Mouse (Mus musculus): Measurements from ENCODE around the gene Vars. TPM values are rescaled to one million over a fixed set of nuclear protein-coding genes. Genes with fewer than 3 reads are reported as not detected.
"Not testable (repeated sequence)": the region's sequence is repeated elsewhere in the genome, so short reads cannot be mapped to it uniquely, and the experiment has no call there.

The Vars gene
- total RNA-seq, 1 experiment from 2014 or later, result 243 TPM

DNA sequence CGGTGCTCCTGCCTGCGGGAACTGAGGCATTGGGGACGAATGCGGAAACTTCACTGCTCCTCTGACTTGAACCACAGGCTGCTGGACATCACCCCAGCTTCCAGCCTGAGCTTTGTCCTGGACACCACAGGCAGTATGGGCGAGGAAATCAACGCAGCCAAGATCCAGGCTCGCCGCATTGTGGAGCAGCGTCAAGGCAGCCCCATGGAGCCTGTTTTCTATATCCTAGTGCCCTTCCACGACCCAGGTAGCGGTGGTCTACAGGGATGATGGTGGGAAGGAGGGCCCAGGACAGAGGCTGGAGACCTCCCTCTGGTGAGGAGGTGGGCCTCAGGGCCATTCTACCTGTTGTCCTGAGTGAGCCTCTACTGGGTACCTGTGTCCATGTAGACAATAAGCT is 19.1 kb downstream of the Vars start:
- no peak for ATAC-seq (ENCODE audit: extremely low read depth, insufficient number of reproducible peaks, low FRiP score, poor library complexity, severe bottlenecking)

DNA sequence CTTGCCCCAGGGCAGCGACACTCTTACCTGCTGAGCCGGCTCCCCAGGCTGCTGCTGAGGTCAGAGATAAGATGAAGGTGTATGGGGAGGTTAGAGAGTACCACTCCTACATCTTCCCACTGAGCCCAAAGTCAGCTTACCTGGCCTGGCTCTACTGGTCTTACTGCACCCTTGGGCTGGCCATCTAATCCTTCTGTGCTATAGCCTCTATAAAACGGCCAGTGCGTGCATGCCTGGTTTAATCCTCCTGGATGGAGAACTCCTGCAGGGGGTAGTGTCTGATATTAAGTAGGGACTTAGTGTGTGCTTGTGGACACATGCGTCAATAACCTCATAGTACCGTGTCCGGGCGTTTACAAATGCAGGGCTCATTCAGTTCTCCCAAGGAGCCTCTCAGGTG is 19.8 kb downstream of the Vars start:
- ATAC-seq (ENCODE audit: extremely low read depth, insufficient number of reproducible peaks, low FRiP score, poor library complexity, severe bottlenecking), result no peak

DNA sequence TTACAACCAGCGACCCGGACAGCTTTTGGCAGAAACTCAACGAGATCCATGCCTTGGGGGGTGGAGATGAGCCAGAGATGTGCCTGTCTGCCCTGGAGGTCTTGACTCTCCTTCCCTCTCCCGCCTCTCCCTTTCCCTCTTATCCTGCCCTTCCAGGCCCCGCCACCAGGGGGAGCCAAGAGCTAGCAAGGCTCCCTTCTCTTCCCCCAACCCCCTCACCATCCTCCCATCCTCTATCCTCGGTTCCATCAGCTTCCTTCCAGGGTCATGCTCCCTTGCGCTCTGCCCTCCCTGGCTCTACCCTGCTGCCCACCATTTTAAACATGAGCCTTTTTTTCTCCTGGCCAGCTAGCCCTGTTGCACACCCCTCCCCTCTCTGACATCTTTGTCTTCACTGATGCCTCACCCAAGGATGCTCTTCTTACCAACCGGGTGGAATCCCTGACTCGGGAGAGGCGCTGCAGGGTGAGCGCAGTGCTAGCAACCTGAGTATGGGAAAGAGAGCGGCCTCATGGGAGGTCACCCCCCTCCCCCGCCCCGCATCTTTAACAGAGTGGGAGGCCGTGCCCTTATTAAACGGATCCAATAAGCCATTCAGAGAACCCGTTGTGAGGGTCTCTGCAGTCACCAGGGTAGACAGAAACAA is 20.5 kb downstream of the Vars start:
- peak; percentile 68 for ATAC-seq (ENCODE audit: extremely low read depth, insufficient number of reproducible peaks, low FRiP score, poor library complexity, severe bottlenecking)

DNA sequence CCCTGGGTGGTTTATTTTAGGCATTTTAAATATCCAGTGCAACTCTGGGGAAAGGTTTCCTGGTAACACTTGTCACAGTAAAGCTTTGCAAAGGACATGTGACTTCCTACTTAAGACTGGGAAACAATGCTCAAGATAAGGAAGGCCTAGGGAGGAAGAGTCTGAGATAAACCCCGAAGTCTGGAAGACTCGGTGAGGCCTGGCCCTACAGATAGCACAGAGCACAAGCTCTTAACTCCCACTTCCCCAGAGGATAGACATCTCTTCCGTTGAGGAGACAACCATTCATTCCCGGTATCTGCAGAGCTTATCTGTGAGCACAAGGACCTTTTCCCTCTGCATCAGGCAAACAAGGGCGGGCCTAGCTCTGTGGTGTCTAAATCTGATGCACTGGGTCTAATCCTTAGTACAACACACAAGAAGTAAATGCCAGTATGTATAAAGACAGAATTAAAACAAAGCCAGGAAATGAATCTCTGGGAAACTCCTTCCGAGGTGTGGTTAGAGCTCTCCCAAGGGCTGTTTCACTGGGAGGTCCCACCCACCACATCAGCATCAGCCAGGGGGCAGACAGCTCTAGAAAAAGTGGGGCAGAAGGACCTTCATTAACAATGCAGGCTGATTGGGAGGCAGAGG is 21.2 kb downstream of the Vars start:
- ATAC-seq (ENCODE audit: extremely low read depth, insufficient number of reproducible peaks, low FRiP score, poor library complexity, severe bottlenecking), result no peak

DNA sequence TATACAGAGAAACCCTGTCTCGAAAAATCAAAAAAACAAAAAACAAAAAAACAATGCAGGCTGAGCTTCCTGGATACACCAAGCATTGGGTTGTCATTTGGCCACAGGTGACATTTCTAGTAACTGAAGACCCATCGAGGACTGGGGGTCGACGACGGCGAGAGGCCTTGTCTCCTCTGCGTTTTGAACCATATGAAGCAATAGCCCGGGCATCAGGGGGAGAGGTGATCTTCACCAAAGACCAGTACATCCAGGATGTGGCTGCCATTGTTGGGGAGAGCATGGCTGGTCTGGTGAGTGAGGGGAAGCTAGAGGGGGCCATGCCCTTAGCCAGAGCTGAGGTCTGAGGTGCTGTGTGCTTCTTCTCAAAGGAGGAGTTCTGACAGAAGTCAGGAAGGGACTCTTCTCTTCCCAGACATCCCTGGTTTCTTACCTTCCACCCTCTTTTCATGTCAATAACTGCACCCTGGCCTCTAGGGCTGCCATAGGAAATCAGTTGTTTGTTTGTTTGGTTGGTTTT is 21.8 kb downstream of the Vars start:
- no peak for ATAC-seq (ENCODE audit: extremely low read depth, insufficient number of reproducible peaks, low FRiP score, poor library complexity, severe bottlenecking)

DNA sequence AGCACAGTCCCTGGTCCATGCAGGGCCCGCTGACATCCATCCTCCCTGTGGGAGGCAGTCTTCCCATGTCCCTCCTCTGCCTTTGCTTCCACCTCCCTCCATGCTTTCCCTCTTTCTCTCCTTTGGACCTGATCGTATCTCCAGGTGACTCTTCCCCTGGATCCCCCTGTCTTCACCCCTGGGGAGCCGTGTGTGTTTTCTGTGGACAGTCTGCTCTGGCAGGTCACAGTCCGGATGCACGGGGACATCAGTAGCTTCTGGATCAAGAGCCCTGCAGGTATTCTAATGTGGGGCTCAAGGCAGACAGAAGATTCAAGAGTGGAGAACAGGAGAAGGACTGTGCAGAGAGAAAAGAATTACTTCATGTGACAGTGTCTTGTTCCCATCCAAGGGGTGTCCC is 22.4 kb downstream of the Vars start:
- ATAC-seq (ENCODE audit: extremely low read depth, insufficient number of reproducible peaks, low FRiP score, poor library complexity, severe bottlenecking), result no peak

DNA sequence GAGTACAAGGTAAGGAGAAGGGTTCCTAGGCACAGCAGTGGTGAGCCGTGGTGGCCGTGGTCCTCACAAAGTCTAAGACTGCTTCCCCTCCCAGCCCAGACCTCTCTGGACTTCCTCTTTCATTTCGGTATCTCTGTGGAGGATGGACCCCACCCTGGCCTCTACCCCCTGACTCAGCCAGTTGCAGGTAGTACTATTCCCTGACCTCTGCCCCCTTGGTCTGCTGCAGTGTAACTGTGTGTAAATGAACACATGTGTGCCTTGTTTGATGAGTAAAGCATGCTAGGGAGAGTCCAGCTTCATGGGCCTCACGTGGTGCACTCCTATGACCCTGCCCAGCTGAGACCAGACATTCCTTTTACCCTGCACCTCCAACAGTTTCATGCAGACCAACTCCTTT is 23.0 kb downstream of the Vars start:
- peak; percentile 30; the same call in 1 of the 2 replicates for ATAC-seq (ENCODE audit: extremely low read depth, insufficient number of reproducible peaks, low FRiP score, poor library complexity, severe bottlenecking)

DNA sequence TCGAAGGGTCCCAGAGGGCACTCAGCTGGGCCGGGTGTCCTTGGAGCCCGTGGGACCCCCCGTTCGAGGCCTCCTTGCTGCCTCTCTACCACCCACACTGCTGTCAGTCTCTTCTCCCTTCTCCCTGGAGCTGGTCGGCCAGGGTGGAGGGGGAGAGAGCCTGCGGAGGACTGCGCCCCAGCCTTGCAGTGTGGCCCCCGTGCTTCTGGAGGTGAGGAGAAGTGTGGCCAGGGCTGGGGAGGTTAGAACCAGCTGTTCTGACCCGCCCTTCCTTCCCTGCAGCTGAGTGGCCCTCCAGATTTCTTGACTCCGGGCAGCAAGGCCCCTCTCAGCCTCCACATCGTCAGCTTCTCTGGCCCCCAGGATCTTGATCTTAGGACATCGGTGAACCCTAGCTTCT is 23.5 kb downstream of the Vars start:
- ATAC-seq (ENCODE audit: extremely low read depth, insufficient number of reproducible peaks, low FRiP score, poor library complexity, severe bottlenecking), result no peak

DNA sequence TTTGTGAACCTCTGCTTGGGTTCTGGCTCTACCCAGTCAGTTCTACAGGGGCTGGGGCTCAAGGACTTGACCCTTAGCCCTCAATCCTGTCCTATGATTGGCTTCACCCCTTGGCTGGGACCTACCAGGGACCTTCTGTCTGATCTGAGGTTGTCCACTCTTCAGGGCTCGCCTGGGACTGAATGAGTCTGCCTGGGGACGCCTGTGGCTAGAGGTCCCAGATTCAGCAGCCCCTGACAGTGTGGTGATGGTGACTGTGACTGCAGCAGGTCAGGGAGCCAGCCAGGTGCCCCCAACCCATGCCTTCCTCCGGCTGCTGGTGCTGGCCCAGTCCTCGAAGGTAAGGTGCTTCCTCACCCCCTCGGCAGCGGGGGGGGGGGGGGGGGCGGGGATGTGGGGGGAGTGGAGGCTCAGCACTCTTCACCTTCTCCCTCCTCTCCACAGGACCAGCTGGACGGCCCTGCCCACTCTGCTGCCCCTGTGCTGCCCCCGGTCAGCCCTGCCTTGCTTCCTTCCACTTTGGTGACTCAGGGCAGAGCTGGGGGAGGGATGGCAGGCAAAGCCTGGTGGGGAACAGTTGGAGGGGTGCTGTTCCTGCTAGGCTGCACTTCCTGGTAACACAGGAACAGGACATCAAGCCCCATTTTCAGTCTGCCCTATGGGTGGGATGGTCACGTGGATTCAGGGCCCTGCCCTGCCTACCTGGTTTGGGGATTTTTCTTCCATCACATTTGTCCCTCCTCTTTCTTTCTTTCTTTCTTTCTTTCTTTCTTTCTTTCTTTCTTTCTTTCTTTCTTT is 24.1 kb downstream of the Vars start:
- ATAC-seq (ENCODE audit: extremely low read depth, insufficient number of reproducible peaks, low FRiP score, poor library complexity, severe bottlenecking), result no peak

DNA sequence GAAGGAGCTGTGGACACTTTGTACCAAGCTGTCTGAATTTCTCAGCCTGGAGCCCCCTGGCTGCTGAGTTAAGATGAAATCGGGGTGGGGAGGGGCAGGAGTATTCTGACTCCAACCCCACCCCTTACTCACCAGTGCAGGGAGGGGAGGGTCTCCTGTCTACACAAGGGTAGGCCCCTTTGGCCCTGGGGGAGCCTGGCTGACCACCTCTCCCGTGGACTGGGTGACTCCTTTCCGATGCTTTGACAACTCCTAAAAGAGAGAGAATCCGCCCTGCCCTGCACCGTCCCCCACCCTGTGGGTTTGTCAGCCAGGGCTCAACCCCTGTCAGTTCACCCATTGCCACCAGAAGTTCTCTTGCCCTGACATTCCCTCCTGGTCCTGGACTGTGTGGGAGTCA is 25.4 kb downstream of the Vars start:
- ATAC-seq (ENCODE audit: extremely low read depth, insufficient number of reproducible peaks, low FRiP score, poor library complexity, severe bottlenecking), result no peak

DNA sequence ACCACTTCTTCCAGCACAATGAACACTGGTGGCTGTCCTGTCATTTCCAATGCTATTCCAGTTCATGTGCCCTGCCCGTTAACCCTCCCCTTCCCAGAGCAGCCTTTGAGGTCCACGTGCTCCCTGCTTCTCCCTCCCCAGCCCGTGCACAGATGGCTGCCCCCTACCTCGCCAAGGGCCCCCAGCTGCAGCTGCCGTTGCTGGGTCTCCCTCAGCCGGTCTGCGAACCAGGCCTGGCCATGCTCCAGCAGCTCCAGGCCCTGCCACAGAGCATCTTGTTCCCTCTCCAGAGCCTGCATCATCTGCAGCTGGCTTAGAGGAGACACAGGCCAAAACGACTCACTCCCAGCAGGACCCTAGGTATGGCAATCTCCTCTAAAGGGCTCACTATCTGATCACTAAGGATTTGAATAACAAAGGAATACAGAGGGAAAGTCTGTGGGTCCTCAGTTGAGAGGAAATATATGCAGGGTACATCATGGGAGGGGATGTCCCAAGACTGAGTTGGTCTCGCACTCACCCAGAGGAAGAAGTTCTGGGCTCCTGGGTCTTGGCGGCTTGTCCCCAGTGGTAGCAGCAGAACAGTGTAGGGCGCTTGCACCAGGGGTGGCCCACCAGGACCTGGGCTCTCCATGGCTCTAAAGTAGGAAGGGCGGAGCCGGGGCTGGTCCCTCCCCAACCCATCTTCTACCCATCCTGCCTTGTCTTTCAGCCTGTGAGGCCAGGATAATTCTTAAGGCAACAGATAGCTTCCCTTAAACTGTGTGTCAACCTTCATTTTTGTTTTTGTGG is 26.7 kb downstream of the Vars start, which contains the start of gene Sapcd1:
Gene Sapcd1 (minus strand): TSS at position 740 of the 792 bp plus-strand sequence.
- ATAC-seq (ENCODE audit: extremely low read depth, insufficient number of reproducible peaks, low FRiP score, poor library complexity, severe bottlenecking), result no peak

DNA sequence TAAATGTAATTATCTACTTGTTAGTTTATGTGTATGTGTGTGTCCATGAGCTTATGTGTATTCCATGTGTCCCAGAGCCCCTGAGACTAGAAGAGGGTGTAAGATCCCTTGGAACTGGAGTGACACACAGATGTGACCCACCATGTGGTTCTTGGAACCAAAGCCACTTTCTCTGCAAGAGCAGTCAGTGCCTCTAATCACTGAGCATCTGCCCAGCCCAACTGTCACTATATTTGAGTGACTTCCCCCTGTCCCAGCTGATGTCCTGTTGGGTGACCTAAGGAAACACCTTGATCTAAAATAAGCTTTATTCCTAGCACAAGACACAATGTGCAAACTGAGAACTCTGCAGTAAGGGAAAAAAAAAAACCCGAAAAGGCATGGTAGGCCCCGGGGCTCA is 27.5 kb downstream of the Vars start:
- ATAC-seq (ENCODE audit: extremely low read depth, insufficient number of reproducible peaks, low FRiP score, poor library complexity, severe bottlenecking), result no peak

DNA sequence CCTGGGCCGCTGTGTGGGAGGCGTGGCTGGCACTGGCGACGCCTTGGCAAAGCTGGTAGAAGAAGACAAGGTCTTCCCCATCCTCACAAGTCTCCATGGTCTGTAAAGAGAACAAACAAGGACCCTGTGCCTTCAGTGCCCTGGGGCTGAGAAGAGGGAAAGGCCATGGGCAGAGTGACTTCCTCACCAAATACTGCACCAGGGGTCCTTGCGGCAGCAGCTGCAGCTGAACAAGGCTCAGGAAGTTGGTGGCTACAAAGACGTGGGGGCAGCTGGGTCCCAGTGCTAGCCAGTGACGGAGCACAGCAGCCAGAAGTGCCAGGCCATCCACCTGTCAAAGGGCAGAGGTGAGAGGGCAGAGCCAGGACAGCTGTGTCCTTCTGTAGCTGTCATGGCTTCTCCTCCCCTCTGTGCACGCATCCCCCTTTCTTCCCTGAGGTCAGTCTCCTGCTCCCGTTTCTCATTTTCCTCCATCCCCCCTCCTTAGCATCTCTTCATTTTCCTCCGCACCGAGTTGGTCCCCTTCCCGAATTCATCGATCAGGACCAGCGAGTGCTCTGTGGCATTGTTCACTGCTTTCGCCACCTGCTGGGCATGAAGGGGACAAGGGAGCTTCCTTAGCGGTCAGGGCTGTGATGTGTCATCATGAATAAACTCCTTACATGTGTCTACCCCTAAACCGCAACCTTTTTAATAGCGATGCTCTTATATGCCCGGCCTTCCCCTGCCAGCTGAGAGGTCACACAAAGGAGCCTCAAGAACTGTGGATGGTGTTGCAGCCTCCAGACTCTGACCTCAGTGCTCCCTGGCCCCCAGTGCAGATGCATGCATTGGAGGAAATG is 29.1 kb downstream of the Vars start:
- ATAC-seq (ENCODE audit: extremely low read depth, insufficient number of reproducible peaks, low FRiP score, poor library complexity, severe bottlenecking), result peak; percentile 42; the same call in 1 of the 2 replicates

DNA sequence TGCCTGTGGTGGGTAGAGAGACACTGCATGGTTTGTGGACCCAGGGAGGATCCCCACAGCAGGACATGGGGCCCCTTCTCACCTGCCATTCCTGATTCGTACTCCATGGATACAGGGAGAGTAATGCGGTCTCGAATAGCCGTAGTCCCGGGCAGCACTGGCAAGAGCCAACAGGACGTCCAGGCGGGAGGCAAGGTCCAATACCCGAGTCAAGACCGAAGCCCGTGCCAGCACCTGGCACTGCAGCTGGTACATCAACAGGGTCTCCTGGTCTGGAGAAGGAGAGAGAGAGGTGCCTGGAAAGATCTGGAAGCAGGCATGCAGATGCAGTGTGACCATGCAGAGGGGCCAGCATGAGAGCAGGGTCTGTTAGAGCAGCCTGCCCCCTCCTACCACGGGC is 30.5 kb downstream of the Vars start:
- ATAC-seq (ENCODE audit: extremely low read depth, insufficient number of reproducible peaks, low FRiP score, poor library complexity, severe bottlenecking), result no peak

DNA sequence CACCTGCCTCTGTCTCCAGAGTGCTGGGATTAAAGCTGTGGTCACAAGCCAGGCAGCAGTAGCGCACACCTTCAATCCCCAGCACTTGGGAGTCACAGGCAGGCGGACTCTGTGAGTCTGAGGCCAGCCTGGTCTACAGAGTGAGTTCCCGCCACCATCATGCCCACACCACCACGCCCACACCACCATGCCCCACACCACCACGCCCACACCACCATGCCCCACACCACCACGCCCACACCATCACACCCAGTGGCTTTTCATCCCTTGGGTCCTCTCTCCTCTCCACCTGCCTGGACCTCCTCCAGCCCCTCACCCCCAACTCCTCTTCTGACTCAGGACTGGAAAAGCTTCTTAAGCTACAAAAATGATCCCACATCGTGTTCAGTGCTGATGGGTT is 31.1 kb downstream of the Vars start:
- ATAC-seq (ENCODE audit: extremely low read depth, insufficient number of reproducible peaks, low FRiP score, poor library complexity, severe bottlenecking), result no peak

DNA sequence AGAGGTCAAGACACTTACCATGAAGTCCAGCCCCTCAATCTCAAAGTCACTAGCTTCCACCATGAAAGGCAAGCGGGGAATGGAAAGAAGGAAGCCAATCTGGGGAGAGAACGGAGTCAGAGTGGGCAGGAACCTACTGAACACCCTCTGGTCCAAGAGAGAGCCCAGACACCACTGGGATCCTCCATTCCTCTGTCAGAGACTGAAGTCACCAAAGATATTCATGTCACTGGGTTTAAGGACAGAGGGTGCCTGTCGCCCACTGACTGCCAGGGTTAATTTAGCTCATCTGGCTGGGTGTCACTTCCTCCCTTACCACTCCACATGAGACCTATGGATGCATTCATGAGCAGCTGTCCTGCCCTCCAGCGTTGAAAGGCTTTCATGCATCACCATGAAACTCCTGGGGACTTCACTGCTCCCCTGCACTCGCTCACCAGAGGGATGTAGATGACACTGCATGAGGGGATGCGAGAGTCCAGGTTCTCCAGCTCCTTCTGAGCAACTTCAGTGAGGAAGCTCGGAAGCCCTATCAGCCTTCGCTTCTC is 31.6 kb downstream of the Vars start:
- ATAC-seq (ENCODE audit: extremely low read depth, insufficient number of reproducible peaks, low FRiP score, poor library complexity, severe bottlenecking), result no peak

DNA sequence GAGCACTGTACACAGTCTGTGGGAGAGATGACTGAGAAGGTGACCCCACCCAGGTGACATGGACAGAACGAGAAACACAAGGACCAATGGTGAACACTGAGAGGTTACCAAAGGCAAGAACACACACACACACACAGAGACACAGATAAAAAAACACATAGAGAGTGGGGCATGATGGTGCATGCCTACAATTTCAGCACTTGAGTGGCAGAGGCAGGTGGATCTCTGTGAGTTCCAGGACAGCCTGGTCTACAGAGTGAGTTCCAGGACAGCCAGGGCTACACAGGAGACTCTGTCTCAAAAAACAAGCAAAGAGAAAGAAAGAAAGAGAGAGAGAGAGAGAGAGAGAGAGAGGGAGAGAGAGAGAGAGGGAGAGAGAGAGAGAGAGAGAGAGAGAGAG is 32.9 kb downstream of the Vars start:
- ATAC-seq (ENCODE audit: extremely low read depth, insufficient number of reproducible peaks, low FRiP score, poor library complexity, severe bottlenecking), result not testable (repeated sequence)

DNA sequence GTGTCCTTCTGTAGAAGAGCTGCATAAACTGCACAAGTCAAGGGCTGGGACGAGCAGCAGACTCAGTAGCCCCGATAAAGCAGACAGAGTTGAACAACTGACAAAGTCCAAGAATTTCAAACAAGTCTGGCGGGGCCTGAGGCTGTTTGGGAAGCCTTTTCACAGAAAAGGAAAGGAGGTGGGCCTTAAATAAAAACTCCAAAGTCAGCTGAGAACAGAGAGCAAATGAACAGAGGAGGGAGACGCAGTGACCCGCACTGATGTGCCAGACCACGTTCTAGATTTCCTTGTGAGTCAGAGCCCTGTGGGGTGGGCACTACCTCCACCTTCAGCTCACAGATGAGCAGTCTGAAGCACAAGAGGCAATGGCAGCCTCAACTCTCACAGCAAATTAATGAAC is 34.1 kb downstream of the Vars start:
- no peak for ATAC-seq (ENCODE audit: extremely low read depth, insufficient number of reproducible peaks, low FRiP score, poor library complexity, severe bottlenecking)
